Mouse (Mus musculus) midbrain, embryonic 14.5 days (tissue): ENCODE data around the gene Hip1r. TPM values are rescaled to one million over a fixed set of nuclear protein-coding genes. Genes with fewer than 3 reads are reported as not detected.
"Not testable (repeated sequence)": the region's sequence is repeated elsewhere in the genome, so short reads cannot be mapped to it uniquely, and the experiment has no call there.

Source experiments
- ATAC-seq: fragments of 200-750 bp; cut with Nextera tagmentation; 2 replicates; pipeline ENCODE4 v1.8.0; 2017; ENCODE audit warnings: moderate number of reproducible peaks, moderate library complexity; ENCODE audit not compliant: low FRiP score, low TSS enrichment
- DNase-seq: peaks from one replicate; pipeline ENCODE4 v3.0.0-alpha.2; 2015
- H3K27ac ChIP-seq: fragments of 300-500 bp; sonication (generic); replicated peaks from 2 replicates; pipeline ENCODE4 v1.5.1; 2014; ENCODE audit warnings: mild to moderate bottlenecking, low read depth, low read length, moderate library complexity
- H3K27me3 ChIP-seq: fragments of 300-500 bp; sonication (generic); 2 replicates; pipeline ENCODE4 v1.6.1; 2014; ENCODE audit warnings: low read length, control low read depth, mixed read lengths; ENCODE audit not compliant: control insufficient read depth, insufficient read depth
- H3K36me3 ChIP-seq: fragments of 300-500 bp; sonication (generic); 2 replicates; pipeline ENCODE4 v1.6.1; 2014; ENCODE audit warnings: low read length, control low read depth; ENCODE audit not compliant: control insufficient read depth, insufficient read depth
- H3K4me1 ChIP-seq: fragments of 300-500 bp; sonication (generic); 2 replicates; pipeline ENCODE4 v1.6.1; 2014; ENCODE audit warnings: mild to moderate bottlenecking, antibody characterized with exemption, low read length, control low read depth; ENCODE audit not compliant: control insufficient read depth, insufficient read depth
- H3K4me2 ChIP-seq: fragments of 300-500 bp; sonication (generic); 2 replicates; pipeline ENCODE4 v1.6.1; 2014; ENCODE audit warnings: mild to moderate bottlenecking, low read length, moderate library complexity
- H3K4me3 ChIP-seq: fragments of 300-500 bp; sonication (generic); replicated peaks from 2 replicates; pipeline ENCODE4 v1.5.1; 2014; ENCODE audit warnings: low read depth, low read length
- H3K9ac ChIP-seq: fragments of 300-500 bp; sonication (generic); replicated peaks from 2 replicates; pipeline ENCODE4 v1.6.1; 2014; ENCODE audit warnings: mild to moderate bottlenecking, low read length, moderate library complexity
- H3K9me3 ChIP-seq: fragments of 300-500 bp; sonication (generic); 2 replicates; pipeline ENCODE4 v1.6.1; 2016; ENCODE audit warnings: low read length, control low read depth, mixed read lengths; ENCODE audit not compliant: control insufficient read depth
- WGBS: fragments of 180-500 bp; shearing (Covaris S2); extraction: QIAGEN DNeasy Blood & Tissue Kit; methylation state at CpG from one replicate; pipeline ENCODE4 v1.1.7; 2014; 5-methylcytosine and 5-hydroxymethylcytosine counted together
- microRNA-seq: library from miRNA; unstranded; fragments of <30 nt; microRNA quantifications from one replicate; pipeline ENCODE4, GENCODE M21; 2016
- polyA plus RNA-seq: library from polyadenylated mRNA; unstranded; fragments of >200 nt; fragmentation: Nextera tagmentation; extraction: Ambion mirVana; gene quantifications from 2 replicates; pipeline ENCODE4 v1.2.1, GENCODE M21; 2014

Hip1r gene
- polyA plus RNA-seq, 1 experiment from 2014 or later = 24.7 TPM

- WGBS = 80% methylated on average over 7 of the region's 7 CpGs
These were observed 73.4 kb downstream of the Hip1r start for GRCm38 (mm10) chr5:124046741-124047401.

GRCm38 (mm10) chr5:124049249-124050045 is 76.0 kb downstream of the Hip1r start:
- H3K9me3 ChIP-seq = no peaks in the 10 kb centered on the region
- no peak overlapping the region for H3K4me2 ChIP-seq
- no peaks in the 10 kb centered on the region for H3K36me3 ChIP-seq
- peak overlapping the region; percentile 34; the same call in 1 of the 2 replicates for H3K27ac ChIP-seq
- no peak for DNase-seq
- H3K27me3 ChIP-seq = no peaks in the 10 kb centered on the region
- 0 out of 2 replicates have a peak, but pooled peaks cover 7% of the 10 kb centered on the region for H3K4me1 ChIP-seq
- WGBS = 61% methylated on average over 15 of the region's 15 CpGs
- ATAC-seq = no peak
- no peak overlapping the region for H3K9ac ChIP-seq
- H3K4me3 ChIP-seq = no peak overlapping the region

More at GRCm38 (mm10) chr5:124046741-124047401, 73.4 kb downstream of the Hip1r start:
- no peak for ATAC-seq
- no peak overlapping the region; the same call in 1 of the 2 replicates for H3K9ac ChIP-seq
- no peaks in the 10 kb centered on the region for H3K27me3 ChIP-seq
- H3K36me3 ChIP-seq = no peaks in the 10 kb centered on the region
- H3K4me3 ChIP-seq = no peak overlapping the region
- no peak for DNase-seq
- no peak overlapping the region for H3K4me2 ChIP-seq
- 0 out of 2 replicates have a peak, but pooled peaks cover 13% of the 10 kb centered on the region for H3K4me1 ChIP-seq
- no peaks in the 10 kb centered on the region for H3K9me3 ChIP-seq
- H3K27ac ChIP-seq = no peak overlapping the region

DNA sequence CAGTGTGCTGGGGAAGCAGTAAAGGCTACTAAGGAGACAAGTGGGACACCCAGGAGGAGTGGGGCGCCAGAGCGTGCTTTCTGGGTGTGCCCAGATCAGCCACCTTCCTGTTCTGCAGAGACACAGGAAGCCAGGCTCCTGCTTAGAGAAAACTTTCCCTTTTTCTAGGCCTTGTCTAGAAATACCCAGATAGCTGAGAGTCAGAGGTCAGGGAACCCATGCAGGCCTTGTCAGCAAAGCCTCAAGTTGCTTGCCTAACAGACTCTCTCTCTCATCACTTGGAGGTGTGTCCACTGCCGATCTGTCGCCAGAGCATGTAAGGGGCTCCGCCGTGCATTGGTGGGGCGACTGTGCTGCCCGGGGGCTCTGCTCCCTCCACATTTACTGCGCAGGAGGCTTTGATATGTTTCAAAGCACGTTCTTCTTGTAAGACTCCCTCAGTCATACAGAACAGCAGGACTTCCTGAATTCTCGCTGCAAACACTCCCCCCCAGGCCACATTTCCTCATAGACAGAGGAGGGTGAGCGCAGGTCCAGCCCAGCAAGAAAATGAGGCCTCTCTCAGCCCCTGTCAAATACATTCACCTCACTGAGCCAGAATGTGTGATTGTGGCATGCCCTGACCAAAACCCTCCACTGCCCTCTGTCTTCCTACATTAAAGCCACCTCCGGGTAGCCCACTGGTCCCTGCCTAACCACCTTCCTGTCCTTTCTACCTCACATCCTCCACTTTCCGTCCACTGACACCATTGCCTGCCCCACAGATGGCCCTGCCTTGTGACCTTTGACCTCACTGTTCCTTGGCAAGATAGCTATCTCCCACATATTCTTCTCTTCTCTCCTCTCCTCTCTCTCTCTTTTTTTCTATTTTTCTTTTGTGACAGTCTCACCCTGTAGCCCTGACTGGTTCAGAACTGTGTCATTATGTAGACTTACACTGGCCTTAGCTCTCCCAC is 76.9 kb downstream of the Hip1r start:
- no peak overlapping the region for H3K9ac ChIP-seq
- no peaks in the 10 kb centered on the region for H3K36me3 ChIP-seq
- H3K4me2 ChIP-seq = no peak overlapping the region
- H3K27me3 ChIP-seq = no peaks in the 10 kb centered on the region
- H3K4me1 ChIP-seq = 0 out of 2 replicates have a peak, but pooled peaks cover 4% of the 10 kb centered on the region
- DNase-seq = no peak
- no peak for ATAC-seq
- 54% methylated on average over 14 of the region's 14 CpGs for WGBS
- no peak overlapping the region for H3K4me3 ChIP-seq
- no peaks in the 10 kb centered on the region for H3K9me3 ChIP-seq
- peak overlapping the region; percentile 34; the same call in 1 of the 2 replicates for H3K27ac ChIP-seq

- no peaks in the 10 kb centered on the region for H3K27me3 ChIP-seq
- H3K4me1 ChIP-seq = no peaks in the 10 kb centered on the region
- H3K4me2 ChIP-seq = no peak overlapping the region
- H3K36me3 ChIP-seq = no peaks in the 10 kb centered on the region
- H3K9ac ChIP-seq = no peak overlapping the region
- no peak for DNase-seq
- no peak for ATAC-seq
- H3K4me3 ChIP-seq = no peak overlapping the region
- no peak overlapping the region for H3K27ac ChIP-seq
- no peaks in the 10 kb centered on the region for H3K9me3 ChIP-seq
- 85% methylated on average over 11 of the region's 11 CpGs for WGBS
These were observed 78.6 kb downstream of the Hip1r start for GRCm38 (mm10) chr5:124051899-124052491.

DNA sequence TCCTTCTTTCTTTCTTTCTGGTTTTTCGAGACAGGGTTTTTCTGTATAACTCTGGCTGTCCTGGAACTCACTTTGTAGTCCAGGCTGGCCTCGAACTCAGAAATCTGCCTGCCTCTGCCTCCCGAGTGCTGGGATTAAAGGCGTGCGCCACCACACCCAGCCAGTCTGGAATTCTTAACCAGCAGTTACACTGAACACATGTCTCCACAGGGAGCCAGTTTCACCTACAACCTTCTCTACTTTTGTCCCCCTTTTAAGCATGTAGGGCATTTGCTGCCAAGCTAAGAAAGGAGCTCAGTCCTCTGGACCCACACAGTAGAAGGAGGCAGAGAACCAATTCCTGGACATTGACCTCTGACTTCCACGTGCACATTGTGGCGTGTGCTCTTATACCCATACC is 79.2 kb downstream of the Hip1r start:
- not testable (repeated sequence) for H3K9me3 ChIP-seq, H3K9ac ChIP-seq, H3K4me2 ChIP-seq, H3K4me1 ChIP-seq, H3K36me3 ChIP-seq, H3K27ac ChIP-seq, ATAC-seq, DNase-seq, H3K27me3 ChIP-seq, H3K4me3 ChIP-seq
- WGBS = 88% methylated on average over 7 of the region's 7 CpGs

Small RNA genes lying within 50 kb of the gene (microRNA-seq; reads per million reads assigned to microRNA genes)
- gene Mir7032 = not detected

Other genes with a start within 250 kb of the Hip1r start
- 137 and 138 TPM in 2 replicates for gene Rsrc2, start 224.2 kb upstream of the Hip1r start, polyA plus RNA-seq
- 4.0 and 5.6 TPM in 2 replicates for gene Kntc1, start 223.9 kb upstream of the Hip1r start, polyA plus RNA-seq
- 0.11 TPM in 1 of 2 replicates, not detected in the other for gene Hcar2, start 108.1 kb upstream of the Hip1r start, polyA plus RNA-seq
- gene Hcar1, start 93.6 kb upstream of the Hip1r start, polyA plus RNA-seq = 0.08 and 0.41 TPM in 2 replicates
- 118 and 132 TPM in 2 replicates for gene Denr, start 66.5 kb upstream of the Hip1r start, polyA plus RNA-seq
- 2.0 and 2.3 TPM in 2 replicates for gene Gm43518, start 46.2 kb upstream of the Hip1r start, polyA plus RNA-seq
- gene Ccdc62, start 42.9 kb upstream of the Hip1r start, polyA plus RNA-seq = 4.3 and 4.6 TPM in 2 replicates
- 58.0 and 72.4 TPM in 2 replicates for gene Vps37b, start 58.6 kb downstream of the Hip1r start, polyA plus RNA-seq
- 10.9 and 11.6 TPM in 2 replicates for gene Abcb9, start 122.2 kb downstream of the Hip1r start, polyA plus RNA-seq
- 19.7 and 20.7 TPM in 2 replicates for gene Ogfod2, start 138.7 kb downstream of the Hip1r start, polyA plus RNA-seq
- 65.2 and 72.3 TPM in 2 replicates for gene Arl6ip4, start 142.5 kb downstream of the Hip1r start, polyA plus RNA-seq